Mouse (Mus musculus) stomach, embryonic 14.5 days (tissue): Measurements from ENCODE around the gene Ppp1r13b. TPM values are rescaled to one million over a fixed set of nuclear protein-coding genes. Genes with fewer than 3 reads are reported as not detected.

Experiments
- ATAC-seq: fragments of 200-750 bp; cut with Nextera tagmentation; 2 replicates; pipeline ENCODE4 v1.8.0; 2017; ENCODE audit warnings: low read depth, moderate TSS enrichment; ENCODE audit not compliant: insufficient number of reproducible peaks, insufficient read depth, low FRiP score
- H3K27ac ChIP-seq: fragments of 300-500 bp; sonication (generic); 2 replicates; pipeline ENCODE4 v1.5.1; 2014; ENCODE audit warnings: mild to moderate bottlenecking, low read length, moderate library complexity, mixed read lengths
- H3K27me3 ChIP-seq: fragments of 300-500 bp; sonication (generic); 2 replicates; pipeline ENCODE4 v1.6.1; 2014; ENCODE audit warnings: low read length, control low read depth, mixed read lengths; ENCODE audit not compliant: control insufficient read depth, insufficient read depth
- H3K36me3 ChIP-seq: fragments of 300-500 bp; sonication (generic); 2 replicates; pipeline ENCODE4 v1.6.1; 2014; ENCODE audit warnings: mild to moderate bottlenecking, control low read depth, low read length, moderate library complexity, mixed read lengths; ENCODE audit not compliant: control insufficient read depth, insufficient read depth
- H3K4me1 ChIP-seq: fragments of 300-500 bp; sonication (generic); 2 replicates; pipeline ENCODE4 v1.6.1; 2014; ENCODE audit warnings: low read length, control low read depth, mixed read lengths; ENCODE audit not compliant: control insufficient read depth, insufficient read depth
- H3K4me2 ChIP-seq: fragments of 300-500 bp; sonication (generic); replicated peaks from 2 replicates; pipeline ENCODE4 v1.6.1; 2014; ENCODE audit warnings: low read depth, low read length, control low read depth
- H3K4me3 ChIP-seq: fragments of 300-500 bp; sonication (generic); 2 replicates; pipeline ENCODE4 v1.5.1; 2014; ENCODE audit warnings: low read depth, low read length, control low read depth
- H3K9ac ChIP-seq: fragments of 300-500 bp; sonication (generic); replicated peaks from 2 replicates; pipeline ENCODE4 v1.6.1; 2014; ENCODE audit warnings: low read depth, mild to moderate bottlenecking, control low read depth, low read length, moderate library complexity, mixed read lengths
- H3K9me3 ChIP-seq: fragments of 300-500 bp; sonication (generic); 2 replicates; pipeline ENCODE4 v1.6.1; 2016; ENCODE audit warnings: low read depth, low read length, control low read depth; ENCODE audit not compliant: control insufficient read depth
- WGBS: fragments of 180-500 bp; shearing (Covaris S2); extraction: QIAGEN DNeasy Blood & Tissue Kit; methylation state at CpG from one replicate; pipeline ENCODE4 v1.1.7; 2014; 5-methylcytosine and 5-hydroxymethylcytosine counted together
- polyA plus RNA-seq: library from polyadenylated mRNA; unstranded; fragments of >200 nt; fragmentation: Nextera tagmentation; extraction: Ambion mirVana; gene quantifications from 2 replicates; pipeline ENCODE4 v1.2.1, GENCODE M21; 2014

Ppp1r13b gene
- polyA plus RNA-seq, 1 experiment from 2014 or later = 20.9 TPM

GRCm38 (mm10) chr12:111887005-111887404, 20.9 kb downstream of the Ppp1r13b start:
- Histone ChIP-seq H3K9me3 (no peaks in the 10 kb centered on the region), H3K36me3 (no peaks in the 10 kb centered on the region), H3K27ac (no peak overlapping the region), H3K4me2 (no peak overlapping the region), H3K4me1 (no peaks in the 10 kb centered on the region), H3K4me3 (no peak overlapping the region), H3K27me3 (no peaks in the 10 kb centered on the region), H3K9ac (no peak overlapping the region)
- ATAC-seq = no peak
- 100% methylated on average over 1 of the region's 1 CpGs for WGBS

- no peak overlapping the region for H3K9ac ChIP-seq
- no peak overlapping the region for H3K27ac ChIP-seq
- WGBS = 21% methylated on average over 4 of the region's 4 CpGs
- no peaks in the 10 kb centered on the region for H3K36me3 ChIP-seq
- H3K4me1 ChIP-seq = no peaks in the 10 kb centered on the region
- no peaks in the 10 kb centered on the region for H3K27me3 ChIP-seq
- no peak overlapping the region for H3K4me2 ChIP-seq
- ATAC-seq = peak; percentile 72; the same call in 1 of the 2 replicates
- no peak overlapping the region for H3K4me3 ChIP-seq
- H3K9me3 ChIP-seq = no peaks in the 10 kb centered on the region
Observed at GRCm38 (mm10) chr12:111882852-111883251, 25.1 kb downstream of the Ppp1r13b start.

GRCm38 (mm10) chr12:111882022-111882421, 25.9 kb downstream of the Ppp1r13b start:
- no peak overlapping the region for H3K4me3 ChIP-seq
- 77% methylated on average over 3 of the region's 3 CpGs for WGBS
- no peaks in the 10 kb centered on the region for H3K4me1 ChIP-seq
- H3K4me2 ChIP-seq = no peak overlapping the region
- no peaks in the 10 kb centered on the region for H3K9me3 ChIP-seq
- H3K27ac ChIP-seq = no peak overlapping the region
- no peak overlapping the region for H3K9ac ChIP-seq
- ATAC-seq = no peak
- no peaks in the 10 kb centered on the region for H3K27me3 ChIP-seq
- no peaks in the 10 kb centered on the region for H3K36me3 ChIP-seq

- no peaks in the 10 kb centered on the region for H3K9me3 ChIP-seq
- H3K36me3 ChIP-seq = no peaks in the 10 kb centered on the region
- H3K4me2 ChIP-seq = no peak overlapping the region
- no peak; the same call in 1 of the 2 replicates for ATAC-seq
- no peak overlapping the region for H3K4me3 ChIP-seq
- H3K27ac ChIP-seq = no peak overlapping the region
- H3K9ac ChIP-seq = no peak overlapping the region
- H3K4me1 ChIP-seq = no peaks in the 10 kb centered on the region
- no peaks in the 10 kb centered on the region for H3K27me3 ChIP-seq
- WGBS = 22% methylated on average over 3 of the region's 3 CpGs
Observed at GRCm38 (mm10) chr12:111878213-111878612, 29.7 kb downstream of the Ppp1r13b start.

- Histone ChIP-seq H3K4me3 (no peak overlapping the region), H3K27me3 (no peaks in the 10 kb centered on the region), H3K4me1 (no peaks in the 10 kb centered on the region), H3K9ac (no peak overlapping the region), H3K4me2 (no peak overlapping the region), H3K36me3 (no peaks in the 10 kb centered on the region), H3K27ac (no peak overlapping the region), H3K9me3 (no peaks in the 10 kb centered on the region)
- 87% methylated on average over 3 of the region's 3 CpGs for WGBS
- ATAC-seq = no peak
Observed at GRCm38 (mm10) chr12:111875499-111875898, 32.4 kb downstream of the Ppp1r13b start.

GRCm38 (mm10) chr12:111874601-111875140, 33.2 kb downstream of the Ppp1r13b start:
- H3K4me2 ChIP-seq = no peak overlapping the region
- H3K9ac ChIP-seq = no peak overlapping the region
- no peaks in the 10 kb centered on the region for H3K36me3 ChIP-seq
- WGBS = 66% methylated on average over 1 of the region's 1 CpGs
- no peak overlapping the region for H3K4me3 ChIP-seq
- no peaks in the 10 kb centered on the region for H3K4me1 ChIP-seq
- no peaks in the 10 kb centered on the region for H3K27me3 ChIP-seq
- no peak for ATAC-seq
- no peaks in the 10 kb centered on the region for H3K9me3 ChIP-seq
- no peak overlapping the region for H3K27ac ChIP-seq

GRCm38 (mm10) chr12:111872079-111872478, 35.8 kb downstream of the Ppp1r13b start:
- no peaks in the 10 kb centered on the region for H3K9me3 ChIP-seq
- WGBS = 86% methylated on average over 5 of the region's 5 CpGs
- H3K4me3 ChIP-seq = no peak overlapping the region
- H3K27ac ChIP-seq = no peak overlapping the region
- no peak overlapping the region for H3K9ac ChIP-seq
- H3K4me2 ChIP-seq = no peak overlapping the region
- no peaks in the 10 kb centered on the region for H3K4me1 ChIP-seq
- no peak for ATAC-seq
- peaks cover 3% of the 10 kb centered on the region; the same call in 1 of the 2 replicates for H3K36me3 ChIP-seq
- no peaks in the 10 kb centered on the region for H3K27me3 ChIP-seq

GRCm38 (mm10) chr12:111870811-111871210, 37.1 kb downstream of the Ppp1r13b start:
- H3K9ac ChIP-seq = no peak overlapping the region
- peaks cover 7% of the 10 kb centered on the region; the same call in 1 of the 2 replicates for H3K36me3 ChIP-seq
- H3K27ac ChIP-seq = no peak overlapping the region
- H3K27me3 ChIP-seq = no peaks in the 10 kb centered on the region
- no peak overlapping the region for H3K4me2 ChIP-seq
- H3K9me3 ChIP-seq = no peaks in the 10 kb centered on the region
- ATAC-seq = no peak
- no peak overlapping the region for H3K4me3 ChIP-seq
- WGBS = 92% methylated on average over 7 of the region's 7 CpGs
- H3K4me1 ChIP-seq = no peaks in the 10 kb centered on the region

DNA sequence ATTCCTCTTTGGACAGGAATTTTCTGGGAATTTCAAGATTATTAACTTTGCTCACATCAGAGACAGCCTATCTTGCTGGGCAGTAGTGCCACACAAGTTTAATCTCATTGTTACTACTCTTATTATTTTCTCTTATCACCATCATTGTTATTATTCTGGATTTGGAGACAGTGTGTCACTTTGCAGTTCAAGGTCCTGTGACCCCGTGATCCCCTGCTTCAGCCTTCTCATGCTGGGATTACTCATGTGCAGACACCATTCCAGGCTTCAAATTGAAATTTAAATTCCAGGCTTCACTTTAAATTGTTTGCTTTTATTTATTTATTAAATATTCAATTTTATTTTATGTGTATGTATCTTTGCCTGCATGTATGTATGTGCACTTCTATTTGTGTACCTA, 38.1 kb downstream of the Ppp1r13b start:
- Histone ChIP-seq H3K4me1 (no peaks in the 10 kb centered on the region), H3K4me2 (no peak overlapping the region), H3K36me3 (peaks cover 7% of the 10 kb centered on the region; the same call in 1 of the 2 replicates), H3K4me3 (no peak overlapping the region), H3K27me3 (no peaks in the 10 kb centered on the region), H3K9me3 (no peaks in the 10 kb centered on the region), H3K27ac (no peak overlapping the region), H3K9ac (no peak overlapping the region)
- ATAC-seq = no peak
- WGBS = 72% methylated on average over 1 of the region's 1 CpGs
